Mouse (Mus musculus) embryonic fibroblast, embryonic 13.5 days (primary cell): ENCODE results near the gene Epyc.

Experiments used
- CTCF ChIP-seq: IDR thresholded peaks from 2 replicates; pipeline ENCODE4 v1.5.1; 2011; ENCODE audit warnings: mild to moderate bottlenecking, control low read depth, low read length, moderate library complexity, borderline replicate concordance; ENCODE audit not compliant: insufficient read depth
- POLR2A ChIP-seq: IDR thresholded peaks from 2 replicates; pipeline ENCODE4 v1.6.1; 2011; ENCODE audit warnings: low read depth, mild to moderate bottlenecking, control low read depth, low read length, moderate library complexity

GRCm38 (mm10) chr10:97673239-97673638 lies 29.4 kb downstream of the Epyc start:
- TF ChIP-seq CTCF (no peak), POLR2A (no peak)
